Mouse (Mus musculus) neural tube, embryonic 11.5 days (tissue): Measurements from ENCODE around the gene Rbpms2. TPM values are rescaled to one million over a fixed set of nuclear protein-coding genes. Genes with fewer than 3 reads are reported as not detected.
"Not testable (repeated sequence)": the region's sequence is repeated elsewhere in the genome, so short reads cannot be mapped to it uniquely, and the experiment has no call there.

Experiments used
- ATAC-seq: fragments of 200-750 bp; cut with Nextera tagmentation; 2 replicates; pipeline ENCODE4 v1.8.0; 2017; ENCODE audit warnings: moderate number of reproducible peaks, mild to moderate bottlenecking, moderate TSS enrichment, moderate library complexity; ENCODE audit not compliant: insufficient read depth, low FRiP score, low TSS enrichment
- DNase-seq: peaks from one replicate; pipeline ENCODE4 v3.0.0-alpha.2; 2015; ENCODE audit warnings: low spot score
- H3K27ac ChIP-seq: fragments of 300-500 bp; sonication (generic); 2 replicates; pipeline ENCODE4 v1.5.1; 2014; ENCODE audit warnings: low read depth, mild to moderate bottlenecking, low read length
- H3K27me3 ChIP-seq: fragments of 300-500 bp; sonication (generic); 2 replicates; pipeline ENCODE4 v1.6.1; 2014; ENCODE audit warnings: mild to moderate bottlenecking, low read length, mixed read lengths; ENCODE audit not compliant: control insufficient read depth, insufficient read depth
- H3K36me3 ChIP-seq: fragments of 300-500 bp; sonication (generic); 2 replicates; pipeline ENCODE4 v1.6.1; 2014; ENCODE audit warnings: mild to moderate bottlenecking, low read length, moderate library complexity, mixed read lengths; ENCODE audit not compliant: control insufficient read depth, insufficient read depth
- H3K4me1 ChIP-seq: fragments of 300-500 bp; sonication (generic); 2 replicates; pipeline ENCODE4 v1.6.1; 2014; ENCODE audit warnings: low read length, mixed read lengths; ENCODE audit not compliant: control insufficient read depth, insufficient read depth
- H3K4me2 ChIP-seq: fragments of 300-500 bp; sonication (generic); 2 replicates; pipeline ENCODE4 v1.6.1; 2014; ENCODE audit warnings: low read depth, mild to moderate bottlenecking, moderate library complexity
- H3K4me3 ChIP-seq: fragments of 300-500 bp; sonication (generic); 2 replicates; pipeline ENCODE4 v1.5.1; 2014; ENCODE audit warnings: low read depth, low read length
- H3K9ac ChIP-seq: fragments of 300-500 bp; sonication (generic); 2 replicates; pipeline ENCODE4 v1.6.1; 2014; ENCODE audit warnings: mild to moderate bottlenecking, low read length
- H3K9me3 ChIP-seq: fragments of 300-500 bp; sonication (generic); 2 replicates; pipeline ENCODE4 v1.6.1; 2016; ENCODE audit warnings: low read length; ENCODE audit not compliant: control insufficient read depth
- WGBS: fragments of 180-500 bp; shearing (Covaris S2); extraction: QIAGEN DNeasy Blood & Tissue Kit; methylation state at CpG from one replicate; pipeline ENCODE4 v1.1.7; 2014; 5-methylcytosine and 5-hydroxymethylcytosine counted together
- polyA plus RNA-seq: library from polyadenylated mRNA; unstranded; fragments of >200 nt; fragmentation: Nextera tagmentation; extraction: Ambion mirVana; gene quantifications from 2 replicates; pipeline ENCODE4 v1.2.1, GENCODE M21; 2014

Gene Rbpms2
- polyA plus RNA-seq, 1 experiment from 2014 or later: 20.7 TPM

DNA sequence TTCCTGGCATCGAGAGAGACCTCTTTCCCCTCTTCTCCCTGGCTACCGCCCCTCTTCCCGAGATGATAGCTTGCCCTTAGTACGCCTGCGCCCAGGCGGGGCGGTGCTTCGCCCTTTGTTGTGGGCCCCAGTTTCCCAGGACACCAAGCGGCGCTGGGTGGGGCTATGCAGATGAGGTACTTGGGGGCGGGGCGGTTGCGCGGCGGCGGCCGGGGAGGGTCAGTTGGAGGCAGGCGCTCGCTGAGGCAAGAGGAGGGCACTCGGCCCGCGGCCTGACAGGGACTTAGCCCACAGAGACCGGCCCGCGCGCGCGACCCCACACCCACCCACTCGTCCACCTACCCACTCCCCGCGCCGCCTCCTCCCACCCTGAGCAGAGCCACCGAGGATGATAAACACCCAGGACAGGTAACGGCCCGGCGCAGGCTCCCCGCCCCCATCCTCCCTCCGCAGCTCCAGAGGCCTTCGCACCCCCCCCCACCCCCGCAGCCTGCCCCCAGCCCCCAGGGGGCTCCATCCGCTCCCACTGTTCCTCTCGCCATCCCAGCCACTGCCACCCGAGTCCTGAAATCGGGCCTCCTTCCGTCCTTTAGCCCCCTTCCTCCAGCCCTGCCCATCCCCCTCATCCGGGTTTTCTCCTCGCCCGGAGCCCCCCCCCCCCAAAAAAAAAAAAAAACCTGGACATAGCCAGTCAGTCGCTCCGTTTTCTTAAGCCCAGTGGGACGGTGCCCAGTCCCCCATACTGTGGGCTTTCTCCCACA lies 47.1 kb downstream of the Rbpms2 start:
- DNase-seq: peak; percentile 98
- H3K27me3 ChIP-seq: no peaks in the 10 kb centered on the region
- H3K4me1 ChIP-seq: peaks cover 32% of the 10 kb centered on the region
- WGBS: 0% methylated on average over 30 of the region's 51 CpGs
- H3K27ac ChIP-seq: peak overlapping the region; percentile 39; the same call in 1 of the 2 replicates
- H3K36me3 ChIP-seq: no peaks in the 10 kb centered on the region
- ATAC-seq: peak; percentile 93
- peak overlapping the region; percentile 80 for H3K4me3 ChIP-seq
- H3K4me2 ChIP-seq: peak overlapping the region; percentile 79
- H3K9me3 ChIP-seq: no peaks in the 10 kb centered on the region
- peak overlapping the region; percentile 75 for H3K9ac ChIP-seq

DNA sequence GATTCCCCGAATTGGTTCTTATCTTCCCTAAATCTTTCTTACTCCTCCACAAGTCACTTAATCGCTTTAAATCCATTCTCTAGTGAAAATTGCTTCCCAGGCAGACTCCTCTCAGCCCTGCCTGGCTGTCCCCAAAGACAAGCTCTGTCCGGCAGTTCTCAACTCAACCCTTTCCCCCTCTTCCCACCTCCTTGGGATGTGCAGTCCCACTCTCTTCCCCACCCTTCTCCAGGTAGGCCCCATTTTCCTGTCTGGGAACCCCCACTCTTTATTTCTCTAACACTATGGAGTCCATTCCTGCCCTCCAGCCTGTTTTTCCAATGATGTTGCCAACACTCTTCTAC lies 47.6 kb downstream of the Rbpms2 start:
- DNase-seq (no peak), ATAC-seq (no peak)
- 2% methylated on average over 3 of the region's 3 CpGs for WGBS
- no peaks in the 10 kb centered on the region for H3K36me3 ChIP-seq
- no peaks in the 10 kb centered on the region for H3K27me3 ChIP-seq
- peaks cover 32% of the 10 kb centered on the region for H3K4me1 ChIP-seq
- H3K4me3 ChIP-seq: peak overlapping the region; percentile 80
- H3K9ac ChIP-seq: peak overlapping the region; percentile 75
- H3K9me3 ChIP-seq: no peaks in the 10 kb centered on the region
- H3K27ac ChIP-seq: no peak overlapping the region
- peak overlapping the region; percentile 79 for H3K4me2 ChIP-seq

DNA sequence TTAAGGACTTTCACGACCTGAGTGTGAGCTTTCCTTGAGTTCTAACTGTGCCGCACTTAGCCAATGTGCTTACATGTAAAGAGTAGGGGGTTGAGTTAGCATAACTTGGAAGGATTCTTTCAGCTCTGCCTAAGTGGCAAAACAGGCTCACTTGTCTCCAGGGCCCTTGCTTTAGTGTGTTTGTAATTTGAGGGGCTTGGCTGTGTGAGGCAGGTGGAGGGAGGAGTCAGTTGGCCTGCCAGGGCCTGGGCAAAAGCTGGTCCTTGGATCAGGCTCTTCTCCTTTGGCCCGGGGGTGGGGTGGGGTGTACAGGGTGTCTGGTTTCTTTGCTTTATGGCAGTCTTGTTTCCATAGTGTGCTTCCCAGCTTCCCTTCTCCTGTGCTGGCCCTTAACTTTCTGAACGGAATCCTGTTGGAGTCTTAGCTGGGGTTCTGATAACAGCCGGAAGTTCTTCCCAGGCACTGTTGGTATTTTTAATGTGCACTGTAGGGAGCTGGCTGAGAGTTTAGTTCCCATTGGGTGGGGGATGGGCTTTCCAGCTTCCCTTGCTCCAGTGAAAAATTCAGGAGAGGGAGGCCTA lies 49.8 kb downstream of the Rbpms2 start:
- ATAC-seq (no peak), DNase-seq (no peak)
- Histone ChIP-seq H3K4me1 (peaks cover 32% of the 10 kb centered on the region), H3K4me2 (peak overlapping the region; percentile 35), H3K27ac (0 out of 2 replicates have a peak overlapping the region, but pooled peaks have one; percentile 14), H3K4me3 (peak overlapping the region; percentile 12), H3K27me3 (no peaks in the 10 kb centered on the region), H3K9ac (peak overlapping the region; percentile 29), H3K36me3 (no peaks in the 10 kb centered on the region), H3K9me3 (no peaks in the 10 kb centered on the region)
- WGBS: 30% methylated on average over 5 of the region's 5 CpGs

DNA sequence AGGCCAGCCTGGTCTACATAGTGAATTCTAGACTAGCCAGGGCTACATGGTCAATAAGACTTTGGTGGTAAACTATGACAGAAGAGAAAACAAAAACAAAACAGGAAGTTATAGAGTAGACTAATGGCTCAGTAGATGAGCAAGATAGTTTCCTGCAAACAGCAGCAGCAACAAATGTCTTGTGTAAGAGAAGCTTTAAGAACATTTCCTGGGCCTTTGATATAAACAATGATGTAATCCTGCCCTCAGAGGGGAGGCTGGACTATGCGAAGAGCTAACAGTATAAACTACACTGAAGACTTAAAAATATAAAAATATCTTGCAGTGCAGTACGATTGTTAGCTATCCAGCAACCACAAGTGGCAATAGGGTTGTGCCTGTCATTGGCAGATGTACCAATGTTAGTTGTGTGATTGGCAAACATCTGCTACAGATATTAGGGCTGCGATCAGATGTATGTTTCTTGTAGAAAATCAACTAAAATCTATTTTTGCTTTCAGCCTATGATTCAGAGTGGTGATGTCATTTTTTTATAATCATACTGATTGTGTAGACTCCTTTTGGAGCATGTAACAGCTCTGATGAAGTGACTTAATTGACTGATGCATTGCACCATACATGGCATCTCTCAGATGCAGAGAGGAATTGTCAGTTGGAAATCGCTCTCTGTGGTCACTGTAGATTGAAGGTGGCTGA lies 51.6 kb downstream of the Rbpms2 start:
- Histone ChIP-seq H3K4me1 (peaks cover 29% of the 10 kb centered on the region), H3K9ac (no peak overlapping the region), H3K4me2 (no peak overlapping the region), H3K27me3 (no peaks in the 10 kb centered on the region), H3K4me3 (no peak overlapping the region), H3K27ac (no peak overlapping the region), H3K36me3 (no peaks in the 10 kb centered on the region), H3K9me3 (no peaks in the 10 kb centered on the region)
- WGBS: 93% methylated on average over 4 of the region's 4 CpGs
- DNase-seq: no peak
- ATAC-seq: no peak

DNA sequence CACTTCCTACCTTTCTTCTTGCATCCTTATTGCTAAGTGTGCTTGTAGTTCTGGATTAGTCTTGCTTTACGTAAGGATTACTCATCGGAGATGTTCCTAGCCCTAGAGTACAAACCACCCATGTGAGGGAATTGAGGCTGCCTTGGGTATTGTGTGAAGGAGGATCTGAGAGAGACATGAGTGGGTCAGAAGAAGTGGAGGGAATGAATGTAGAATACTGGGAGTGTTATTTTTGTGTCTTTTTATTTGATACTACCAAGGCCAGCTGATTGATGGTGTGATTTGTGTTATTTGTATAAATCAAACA lies 52.1 kb downstream of the Rbpms2 start:
- ATAC-seq (no peak), DNase-seq (no peak)
- H3K4me1 ChIP-seq: peaks cover 29% of the 10 kb centered on the region
- WGBS: 94% methylated on average over 2 of the region's 2 CpGs
- no peak overlapping the region for H3K4me2 ChIP-seq
- no peak overlapping the region for H3K9ac ChIP-seq
- H3K36me3 ChIP-seq: no peaks in the 10 kb centered on the region
- H3K27ac ChIP-seq: no peak overlapping the region
- no peaks in the 10 kb centered on the region for H3K9me3 ChIP-seq
- no peaks in the 10 kb centered on the region for H3K27me3 ChIP-seq
- H3K4me3 ChIP-seq: no peak overlapping the region

DNA sequence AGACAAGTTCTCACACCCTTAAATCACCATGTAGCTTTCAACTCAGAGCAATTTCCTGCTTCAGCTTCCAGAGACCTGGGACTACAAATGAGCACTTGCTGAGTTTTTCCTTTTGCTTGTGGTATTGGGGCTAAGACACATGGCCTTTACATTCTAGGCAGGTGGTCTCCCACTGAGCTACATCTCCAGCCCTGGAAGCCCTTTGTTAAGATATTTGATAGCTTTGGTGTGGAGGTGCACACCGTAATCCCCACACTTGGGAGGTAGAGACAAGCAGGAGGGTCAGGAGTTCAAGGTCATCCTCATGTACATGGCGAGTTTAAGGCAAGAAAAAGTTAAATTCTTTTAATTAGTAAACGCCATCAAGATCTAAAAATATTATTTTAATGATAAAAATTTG lies 52.7 kb downstream of the Rbpms2 start:
- H3K27ac ChIP-seq: no peak overlapping the region
- 80% methylated on average over 3 of the region's 3 CpGs for WGBS

DNA sequence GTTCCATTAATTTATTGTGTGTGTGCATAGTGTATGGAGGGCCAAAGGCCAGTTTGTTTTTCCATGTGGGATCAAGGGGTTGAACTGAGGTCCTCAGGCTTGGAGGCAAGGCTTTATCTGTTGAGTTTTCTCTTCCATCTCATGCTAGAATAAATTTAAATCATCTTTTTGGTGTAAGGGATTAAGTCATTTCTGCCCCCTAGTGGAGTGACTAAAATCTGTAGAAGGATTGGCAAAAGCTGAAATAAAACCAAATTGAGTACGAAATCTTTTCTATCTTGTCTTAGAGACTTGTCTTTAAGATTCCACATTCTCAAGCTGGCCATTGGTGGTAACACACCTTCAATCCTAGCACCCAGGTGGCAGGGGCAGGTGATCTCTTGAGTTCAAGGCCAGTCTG lies 53.5 kb downstream of the Rbpms2 start:
- ATAC-seq: no peak
- no peak overlapping the region for H3K4me2 ChIP-seq
- no peak overlapping the region for H3K27ac ChIP-seq
- no peaks in the 10 kb centered on the region for H3K27me3 ChIP-seq
- no peak overlapping the region for H3K4me3 ChIP-seq
- WGBS: 90% methylated on average over 1 of the region's 1 CpGs
- peaks cover 20% of the 10 kb centered on the region for H3K4me1 ChIP-seq
- H3K9me3 ChIP-seq: no peaks in the 10 kb centered on the region
- peaks cover 4% of the 10 kb centered on the region; the same call in 1 of the 2 replicates for H3K36me3 ChIP-seq
- DNase-seq: no peak
- no peak overlapping the region for H3K9ac ChIP-seq

More for the DNA sequence above, 52.7 kb downstream of the Rbpms2 start:
- H3K4me2 ChIP-seq: no peak overlapping the region
- H3K27me3 ChIP-seq: no peaks in the 10 kb centered on the region
- ATAC-seq (no peak), DNase-seq (no peak)
- no peaks in the 10 kb centered on the region for H3K36me3 ChIP-seq
- no peaks in the 10 kb centered on the region for H3K9me3 ChIP-seq
- H3K9ac ChIP-seq: no peak overlapping the region
- H3K4me3 ChIP-seq: no peak overlapping the region
- peaks cover 28% of the 10 kb centered on the region for H3K4me1 ChIP-seq

DNA sequence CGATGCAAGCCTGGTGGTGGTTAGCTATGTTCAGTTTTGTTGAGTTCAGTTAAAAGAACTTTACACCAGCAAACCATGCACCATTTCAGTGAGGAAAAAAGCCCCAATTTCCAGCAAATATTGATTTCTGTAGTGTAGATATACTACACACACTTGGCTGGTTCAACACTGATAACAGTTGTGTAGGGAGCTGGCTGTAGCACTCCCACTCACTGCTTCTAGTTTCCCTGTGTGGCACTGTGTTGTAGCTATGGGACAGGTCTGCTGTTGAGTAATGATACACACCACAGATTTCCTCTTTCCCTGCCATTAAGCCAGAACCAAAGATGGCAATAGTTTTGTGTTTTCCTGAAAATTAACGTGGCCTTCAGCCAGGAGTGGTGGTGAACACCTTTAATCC lies 55.3 kb downstream of the Rbpms2 start:
- no peak for ATAC-seq
- Histone ChIP-seq H3K27me3 (no peaks in the 10 kb centered on the region), H3K9me3 (no peaks in the 10 kb centered on the region), H3K4me2 (no peak overlapping the region), H3K9ac (no peak overlapping the region), H3K4me1 (peaks cover 3% of the 10 kb centered on the region), H3K4me3 (no peak overlapping the region), H3K27ac (no peak overlapping the region), H3K36me3 (peaks cover 10% of the 10 kb centered on the region)
- 95% methylated on average over 2 of the region's 2 CpGs for WGBS
- no peak for DNase-seq

DNA sequence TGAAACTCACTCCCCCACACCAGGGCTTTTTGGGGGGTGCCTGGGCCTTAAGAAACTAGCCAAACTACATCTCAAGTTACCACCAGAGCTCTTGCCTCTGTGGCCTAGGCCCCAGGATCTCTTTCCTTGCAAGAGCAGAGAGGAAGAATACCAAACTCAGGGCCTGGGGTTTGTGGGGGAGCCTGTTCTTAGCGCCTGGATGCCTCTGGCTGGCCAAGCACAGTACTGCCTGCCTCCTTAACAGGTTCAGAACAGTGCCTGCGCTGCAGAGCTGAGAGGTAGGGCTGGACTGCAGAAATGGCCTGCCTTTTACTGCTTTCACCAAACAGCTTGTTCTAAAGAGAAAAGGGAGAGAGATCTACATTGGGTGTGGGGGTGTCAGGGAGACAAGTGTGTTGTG lies 60.4 kb downstream of the Rbpms2 start:
- H3K27ac ChIP-seq, DNase-seq, H3K4me3 ChIP-seq, ATAC-seq, H3K27me3 ChIP-seq, H3K9me3 ChIP-seq, H3K4me2 ChIP-seq, H3K9ac ChIP-seq: not testable (repeated sequence)
- Histone ChIP-seq H3K36me3 (peaks cover 12% of the 10 kb centered on the region), H3K4me1 (peaks cover 13% of the 10 kb centered on the region)
- WGBS: 92% methylated on average over 2 of the region's 2 CpGs
